Mouse (Mus musculus): ENCODE measurements around the gene Polr1e. TPM values are rescaled to one million over a fixed set of nuclear protein-coding genes. Genes with fewer than 3 reads are reported as not detected.
A peak's percentile ranks its signal among the peaks of the same experiment; 100 is the strongest.
"Not testable (repeated sequence)": the region's sequence is repeated elsewhere in the genome, so short reads cannot be mapped to it uniquely, and the experiment has no call there.

Gene Polr1e
- total and polyA plus RNA-seq, 3 experiments: 37.2 to 87.7 (median 78.6) TPM

GRCm38 (mm10) chr4:44990560-44990959, 27.8 kb upstream of the Polr1e start:
- Histone ChIP-seq H3K4me3 (replicated peaks in 1 of 3; ENCODE audit: low read depth in 2 of 3, low read length in 2 of 3, poor library complexity in 1 of 3) (no peak overlapping the region), H3K79me2 (replicated peaks; ENCODE audit: control insufficient read depth, extremely low read depth, insufficient read depth, poor library complexity, severe bottlenecking) (no peaks in the 10 kb centered on the region), H3K27ac (ENCODE audit: insufficient read depth, low read depth) (no peak overlapping the region), H3K27me3 (replicated peaks) (no peaks in the 10 kb centered on the region), H3K4me2 (ENCODE audit: insufficient read depth, low read depth, poor library complexity, severe bottlenecking) (no peak overlapping the region), H3K9me3 (replicated peaks; ENCODE audit: low read length) (no peaks in the 10 kb centered on the region), H3K9ac (ENCODE audit: insufficient read depth, low read depth) (no peak overlapping the region), H3K36me3 (replicated peaks in 1 of 2; ENCODE audit: control insufficient read depth in 1 of 2, insufficient read depth in 1 of 2, low read length in 1 of 2) (peaks cover 61 to 82% of the 10 kb centered on the region in 2 experiments), H3K4me1 (ENCODE audit: control insufficient read depth in 1 of 2, insufficient read depth in 2 of 2) (peaks cover 0 to 26% of the 10 kb centered on the region in 2 experiments; a peak in 2 of 4 replicates)
- TF ChIP-seq MAFK (IDR thresholded peaks at IDR 0.05; ENCODE audit: insufficient replicate concordance, low read length) (peak; percentile 71), NRF1 (IDR thresholded peaks at IDR 0.05; ENCODE audit: low read depth, low read length) (no peak), TCF12 (IDR thresholded peaks at IDR 0.05; ENCODE audit: low read depth, low read length) (no peak)
- dilution Hi-C loops (cut with MboI; ENCODE audit: extremely low pct_ligation_motif_present, extremely low pct_unique_long_range_greater_than_20kb, low sequenced_read_pairs): no loop called here
- DNase-seq (ENCODE audit: extremely low read depth): no peak
- in situ Hi-C loops (cut with MboI; ENCODE audit: low pct_ligation_motif_present, low pct_unique_long_range_greater_than_20kb, low sequenced_read_pairs): no loop called here

GRCm38 (mm10) chr4:44992330-44992729, 26.1 kb upstream of the Polr1e start:
- H3K4me2 ChIP-seq (ENCODE audit: insufficient read depth, low read depth, poor library complexity, severe bottlenecking); H3K4me3 ChIP-seq (replicated peaks in 1 of 3; ENCODE audit: low read depth in 2 of 3, low read length in 2 of 3, poor library complexity in 1 of 3); H3K79me2 ChIP-seq (replicated peaks; ENCODE audit: control insufficient read depth, extremely low read depth, insufficient read depth, poor library complexity, severe bottlenecking); H3K27me3 ChIP-seq (replicated peaks); H3K9me3 ChIP-seq (replicated peaks; ENCODE audit: low read length); DNase-seq (ENCODE audit: extremely low read depth); H3K27ac ChIP-seq (ENCODE audit: insufficient read depth, low read depth); in situ Hi-C loops (cut with MboI; ENCODE audit: low pct_ligation_motif_present, low pct_unique_long_range_greater_than_20kb, low sequenced_read_pairs); dilution Hi-C loops (cut with MboI; ENCODE audit: extremely low pct_ligation_motif_present, extremely low pct_unique_long_range_greater_than_20kb, low sequenced_read_pairs); H3K9ac ChIP-seq (ENCODE audit: insufficient read depth, low read depth): not testable (repeated sequence)
- Histone ChIP-seq H3K4me1 (ENCODE audit: control insufficient read depth in 1 of 2, insufficient read depth in 2 of 2) (peaks cover 0 to 20% of the 10 kb centered on the region in 2 experiments; a peak in 1 of 4 replicates), H3K36me3 (replicated peaks in 1 of 2; ENCODE audit: control insufficient read depth in 1 of 2, insufficient read depth in 1 of 2, low read length in 1 of 2) (peaks cover 55 to 73% of the 10 kb centered on the region in 2 experiments)

- Histone ChIP-seq H3K36me3 (replicated peaks in 1 of 2; ENCODE audit: control insufficient read depth in 1 of 2, insufficient read depth in 1 of 2, low read length in 1 of 2) (peaks cover 51 to 72% of the 10 kb centered on the region in 2 experiments), H3K4me1 (ENCODE audit: control insufficient read depth in 1 of 2, insufficient read depth in 2 of 2) (peaks cover 0 to 20% of the 10 kb centered on the region in 2 experiments; a peak in 1 of 4 replicates)
- H3K9me3 ChIP-seq (replicated peaks; ENCODE audit: low read length); H3K27ac ChIP-seq (ENCODE audit: insufficient read depth, low read depth); DNase-seq (ENCODE audit: extremely low read depth); dilution Hi-C loops (cut with MboI; ENCODE audit: extremely low pct_ligation_motif_present, extremely low pct_unique_long_range_greater_than_20kb, low sequenced_read_pairs); in situ Hi-C loops (cut with MboI; ENCODE audit: low pct_ligation_motif_present, low pct_unique_long_range_greater_than_20kb, low sequenced_read_pairs); H3K4me3 ChIP-seq (replicated peaks in 1 of 3; ENCODE audit: low read depth in 2 of 3, low read length in 2 of 3, poor library complexity in 1 of 3); H3K79me2 ChIP-seq (replicated peaks; ENCODE audit: control insufficient read depth, extremely low read depth, insufficient read depth, poor library complexity, severe bottlenecking); H3K27me3 ChIP-seq (replicated peaks); H3K9ac ChIP-seq (ENCODE audit: insufficient read depth, low read depth); H3K4me2 ChIP-seq (ENCODE audit: insufficient read depth, low read depth, poor library complexity, severe bottlenecking): not testable (repeated sequence)
Measured at GRCm38 (mm10) chr4:44993179-44993578, 25.2 kb upstream of the Polr1e start.

GRCm38 (mm10) chr4:44993847-44994246, 24.5 kb upstream of the Polr1e start:
- H3K9me3 ChIP-seq (replicated peaks; ENCODE audit: low read length): no peaks in the 10 kb centered on the region
- H3K79me2 ChIP-seq (replicated peaks; ENCODE audit: control insufficient read depth, extremely low read depth, insufficient read depth, poor library complexity, severe bottlenecking): peaks cover under 1% of the 10 kb centered on the region; the same call in 1 of the 2 replicates
- peaks cover 0 to 27% of the 10 kb centered on the region in 2 experiments; a peak in 1 of 4 replicates for H3K4me1 ChIP-seq (ENCODE audit: control insufficient read depth in 1 of 2, insufficient read depth in 2 of 2)
- DNase-seq (ENCODE audit: extremely low read depth): no peak
- H3K27ac ChIP-seq (ENCODE audit: insufficient read depth, low read depth): no peak overlapping the region
- no peaks in the 10 kb centered on the region for H3K27me3 ChIP-seq (replicated peaks)
- no peak overlapping the region for H3K4me2 ChIP-seq (ENCODE audit: insufficient read depth, low read depth, poor library complexity, severe bottlenecking)
- H3K4me3 ChIP-seq (replicated peaks in 1 of 3; ENCODE audit: low read depth in 2 of 3, low read length in 2 of 3, poor library complexity in 1 of 3): no peak overlapping the region
- in situ Hi-C loops (cut with MboI; ENCODE audit: low pct_ligation_motif_present, low pct_unique_long_range_greater_than_20kb, low sequenced_read_pairs): no loop called here
- H3K9ac ChIP-seq (ENCODE audit: insufficient read depth, low read depth): no peak overlapping the region
- no peak for TF ChIP-seq GABPA (IDR thresholded peaks at IDR 0.05; ENCODE audit: insufficient replicate concordance, low read depth, low read length)
- H3K36me3 ChIP-seq (replicated peaks in 1 of 2; ENCODE audit: control insufficient read depth in 1 of 2, insufficient read depth in 1 of 2, low read length in 1 of 2): peaks cover 49 to 66% of the 10 kb centered on the region in 2 experiments
- dilution Hi-C loops (cut with MboI; ENCODE audit: extremely low pct_ligation_motif_present, extremely low pct_unique_long_range_greater_than_20kb, low sequenced_read_pairs): no loop called here
